Mouse (Mus musculus): ENCODE results near the gene Hid1.

DNA sequence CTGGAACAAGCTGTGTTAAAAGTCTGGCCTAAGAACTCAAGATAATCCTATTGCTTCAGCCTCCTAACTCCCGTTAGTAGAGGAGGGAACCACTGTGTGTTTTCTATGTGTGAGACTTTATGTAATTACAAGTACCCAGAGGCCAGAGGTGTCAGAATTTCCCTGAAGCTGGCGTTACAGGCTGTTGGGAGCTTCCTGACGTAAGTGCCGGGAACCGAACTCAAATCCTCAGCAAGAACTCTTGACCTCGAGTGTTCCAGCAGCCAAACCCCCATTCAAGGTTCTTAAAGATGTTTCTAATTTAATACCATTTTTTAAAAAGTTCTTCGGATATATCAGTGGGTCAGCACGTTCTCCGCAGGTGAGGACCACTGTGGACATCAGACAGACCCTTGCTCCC lies 13.7 kb upstream of the Hid1 start:
- no peak for TF ChIP-seq GATA1 (IDR thresholded peaks at IDR 0.05; ENCODE audit: low read length)
- no peak for TF ChIP-seq TAL1 (IDR thresholded peaks at IDR 0.05; ENCODE audit: low read length)

Data from erythroblast, embryonic 14.5 days (primary cell).